In the genomic region with DNA sequence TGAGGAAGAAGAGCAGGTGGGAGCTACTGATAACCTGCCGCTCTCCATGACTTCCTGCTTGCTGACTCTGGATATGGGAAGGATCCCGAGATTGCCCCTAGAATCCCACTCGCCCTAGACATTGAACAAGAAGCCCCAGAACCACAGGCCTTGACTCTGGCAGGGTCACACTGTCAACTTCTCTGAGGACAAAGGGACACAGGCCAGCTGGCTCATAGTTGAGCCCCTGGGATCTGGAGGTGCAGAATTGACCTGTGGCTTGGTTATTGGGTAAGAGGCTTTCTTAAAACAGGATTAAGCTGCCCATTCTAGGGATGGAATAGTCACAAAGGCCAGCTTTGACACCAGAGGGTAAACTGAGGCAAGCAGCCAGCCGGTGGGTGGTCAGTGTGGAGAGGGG, we compare ENCODE assay signal across 12 mouse cellular contexts.
"Had no signal": no experiment of that assay in that cellular context is flagged by ENCODE, and none has a peak within 500 bp of the region (broad histone marks: within the 10 kb centered on the region; RNA-seq: fewer than 3 reads in every experiment).

No protein-coding gene starts in this region.

- DNase-seq: retina, postnatal 1 day; right cerebral cortex, adult 18-20 months; right cerebral cortex, postnatal 14 days; right cerebral cortex, postnatal 25 days; right cerebral cortex, postnatal 4 days; spleen, adult 18-20 months; thymus, adult 18-20 months; thymus, adult 2 months; thymus, postnatal 14 days; thymus, postnatal 25 days; thymus, postnatal 36 days; thymus, postnatal 4 days had no signal
